In the genomic region with DNA sequence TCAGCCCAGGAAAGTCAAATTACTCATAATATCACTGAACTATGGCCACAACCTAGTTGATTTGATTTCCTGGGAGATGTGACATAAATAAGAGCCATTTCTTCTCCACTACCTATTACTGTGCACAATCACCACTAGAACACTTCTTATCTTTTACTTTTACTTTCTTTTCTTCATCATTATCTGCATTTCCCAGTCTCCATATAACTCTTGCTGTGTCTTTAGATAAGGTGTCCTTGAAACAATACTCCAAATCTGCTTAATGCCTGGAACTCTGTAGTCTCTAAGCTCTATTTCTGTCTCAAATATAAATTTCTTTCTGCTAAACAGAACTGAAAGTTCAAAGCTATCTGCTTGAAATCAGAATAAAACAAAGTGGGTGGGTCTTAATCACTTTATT, we compare ENCODE assay signal across 17 mouse cellular contexts.
DNase-seq lines count a peak whose midpoint lies in the region; TF ChIP-seq lines count a peak whose summit lies in the region.
"Had no signal": no experiment of that assay in that cellular context is flagged by ENCODE, and none has a peak within 500 bp of the region (broad histone marks: within the 10 kb centered on the region; RNA-seq: fewer than 3 reads in every experiment).

No protein-coding gene starts in this region.

- TF ChIP-seq CTCF in MEL (IDR thresholded peaks at IDR 0.05 in 2 of 3, conservative IDR thresholded peaks at IDR 0.05 in 1 of 3; ENCODE audit: control insufficient read depth in 1 of 3, insufficient read depth in 1 of 3, low read depth in 2 of 3, low read length in 3 of 3, poor library complexity in 1 of 3, severe bottlenecking in 1 of 3), result no peak

- TF ChIP-seq RAD21 in MEL (IDR thresholded peaks at IDR 0.05; ENCODE audit: low read depth, low read length), result no peak

- H3K4me1 ChIP-seq in MEL (ENCODE audit: control insufficient read depth in 1 of 2, insufficient read depth in 2 of 2, low read length in 2 of 2), result peaks cover 0 to 2% of the 10 kb centered on the region in 2 experiments; a peak in 1 of 4 replicates

- no peak for TF ChIP-seq POLR2A in MEL (IDR thresholded peaks at IDR 0.05; ENCODE audit: control insufficient read depth in 1 of 2, insufficient read depth in 1 of 2, low read depth in 1 of 2, low read length in 2 of 2, poor library complexity in 1 of 2)

- TF ChIP-seq EP300 in MEL (IDR thresholded peaks at IDR 0.05; ENCODE audit: low read depth in 1 of 2, low read length in 2 of 2), result peak; percentile 74 to 83

- peak; percentile 19 for DNase-seq in MEL (ENCODE audit: low read depth, low spot score)
- DNase-seq in adrenal gland, postnatal 14 days, result no peak
- DNase-seq: adrenal gland, adult 2 months; adrenal gland, adult 8-10 months; adrenal gland, postnatal 10 days; adrenal gland, postnatal 25 days; adrenal gland, postnatal 36 days; B cell, adult 2 months; cerebellum, adult 11 months; cerebellum, adult 11-12 months; cerebellum, adult 18-20 months; cerebellum, adult 2 months; cerebellum, adult 8-10 months; cerebellum, adult 9-10 months had no signal

- H3K36me3 ChIP-seq in MEL (ENCODE audit: control insufficient read depth in 1 of 2, insufficient read depth in 2 of 2, low read length in 2 of 2), result no peaks in the 10 kb centered on the region; a peak in 2 of 4 replicates
- H3K36me3 ChIP-seq: G1E had no signal

- no peak overlapping the region for H3K4me3 ChIP-seq in MEL (ENCODE audit: control insufficient read depth in 1 of 2, insufficient read depth in 1 of 2, low read depth in 2 of 2, low read length in 2 of 2)

- no peaks in the 10 kb centered on the region for H3K9me3 ChIP-seq in MEL (replicated peaks; ENCODE audit: insufficient read depth, low read length)
- H3K9me3 ChIP-seq: G1E had no signal

- H3K27ac ChIP-seq in MEL (ENCODE audit: control insufficient read depth, low read depth, low read length), result no peak overlapping the region

- no peaks in the 10 kb centered on the region for H3K79me2 ChIP-seq in MEL (ENCODE audit: control insufficient read depth, insufficient read depth, low read length, poor library complexity)

- no peaks in the 10 kb centered on the region for H3K27me3 ChIP-seq in MEL (ENCODE audit: control insufficient read depth in 1 of 2, insufficient read depth in 2 of 2, low read length in 2 of 2)
- H3K27me3 ChIP-seq: CH12.LX, Patski had no signal

- H3K9ac ChIP-seq in MEL (ENCODE audit: control insufficient read depth, low read depth, low read length, poor library complexity, severe bottlenecking), result no peak overlapping the region

TF ChIP-seq in MEL, 35 proteins besides CTCF, POLR2A, EP300 and RAD21:
- no peak for TF ChIP-seq JUND (IDR thresholded peaks at IDR 0.05; ENCODE audit: low read depth, low read length)
- TF ChIP-seq POLR2AphosphoS2 (IDR thresholded peaks at IDR 0.05; ENCODE audit: low read length), result no peak
- TF ChIP-seq TCF12 (IDR thresholded peaks at IDR 0.05; ENCODE audit: low read depth, low read length), result peak; percentile 93
- no peak for TF ChIP-seq SIN3A (IDR thresholded peaks at IDR 0.05; ENCODE audit: low read length)
- no peak for TF ChIP-seq SMC3 (IDR thresholded peaks at IDR 0.05; ENCODE audit: low read depth, low read length)
- no peak for TF ChIP-seq MAX (IDR thresholded peaks at IDR 0.05; ENCODE audit: low read length)
- no peak for TF ChIP-seq ZKSCAN1 (IDR thresholded peaks at IDR 0.05; ENCODE audit: low read depth, low read length)
- no peak for TF ChIP-seq NRF1 (IDR thresholded peaks at IDR 0.05; ENCODE audit: insufficient read depth, low read depth, low read length, poor library complexity, severe bottlenecking)
- TF ChIP-seq ZC3H11A (IDR thresholded peaks at IDR 0.05; ENCODE audit: low read depth, low read length), result no peak
- no peak for TF ChIP-seq GABPA (IDR thresholded peaks at IDR 0.05; ENCODE audit: low read depth, low read length)
- TF ChIP-seq E2F4 (IDR thresholded peaks at IDR 0.05; ENCODE audit: borderline replicate concordance, low read depth, low read length), result no peak
- TF ChIP-seq UBTF (IDR thresholded peaks at IDR 0.05; ENCODE audit: borderline replicate concordance, insufficient read depth, low read depth, low read length), result no peak
- TF ChIP-seq HCFC1 (IDR thresholded peaks at IDR 0.05; ENCODE audit: low read depth, low read length), result no peak
- TF ChIP-seq KAT2A (conservative IDR thresholded peaks at IDR 0.05; ENCODE audit: low read depth, low read length), result no peak
- 0 out of 2 replicates have a peak, but pooled peaks have one; percentile 37 for TF ChIP-seq ETS1 (IDR thresholded peaks at IDR 0.05; ENCODE audit: low read depth, low read length)
- TF ChIP-seq ZNF384 (IDR thresholded peaks at IDR 0.05; ENCODE audit: low read depth, low read length), result no peak
- TF ChIP-seq MYB (IDR thresholded peaks at IDR 0.05; ENCODE audit: low read depth, low read length), result no peak
- TF ChIP-seq NELFE (IDR thresholded peaks at IDR 0.05; ENCODE audit: low read depth, low read length), result no peak
- no peak for TF ChIP-seq TBP (IDR thresholded peaks at IDR 0.05; ENCODE audit: low read depth, low read length)
- no peak for TF ChIP-seq BHLHE40 (IDR thresholded peaks at IDR 0.05; ENCODE audit: borderline replicate concordance, low read depth, low read length)
- peak; percentile 78 for TF ChIP-seq GATA1 (IDR thresholded peaks at IDR 0.05; ENCODE audit: low read depth, low read length)
- peak; percentile 92 for TF ChIP-seq RCOR1 (IDR thresholded peaks at IDR 0.05; ENCODE audit: low read depth, low read length)
- TF ChIP-seq TAL1 (IDR thresholded peaks at IDR 0.05; ENCODE audit: low read length), result no peak
- TF ChIP-seq ELF1 (IDR thresholded peaks at IDR 0.05; ENCODE audit: low read depth, low read length), result no peak
TF ChIP-seq in MEL: peak in this region for 4.
